10 mouse cellular contexts compared by ENCODE assay signal in the genomic region with DNA sequence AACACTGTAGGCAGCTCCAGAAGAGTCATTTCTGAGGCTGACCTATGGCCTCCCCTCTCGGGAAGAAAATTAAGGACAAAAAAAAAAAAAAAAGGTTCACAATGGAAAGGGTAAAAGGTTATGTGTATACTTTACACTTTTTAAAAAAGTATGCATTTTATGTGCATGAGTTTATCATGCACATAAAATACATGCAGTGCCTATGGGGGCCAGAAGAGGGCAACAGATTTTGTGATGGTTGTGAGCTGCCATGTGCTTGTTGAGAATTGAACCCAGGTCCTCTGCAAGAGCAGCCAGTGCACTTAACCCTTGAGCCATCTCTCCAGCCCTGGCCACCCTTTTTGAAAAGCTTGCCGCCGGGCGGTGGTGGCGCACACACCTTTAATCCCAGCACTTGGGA. TPM values are rescaled to one million over a fixed set of nuclear protein-coding genes. Genes with fewer than 3 reads are reported as not detected.
DNase-seq lines count a peak whose midpoint lies in the region; ATAC-seq and TF ChIP-seq lines count a peak whose summit lies in the region.
"Had no signal": no experiment of that assay in that cellular context is flagged by ENCODE, and none has a peak within 500 bp of the region (broad histone marks: within the 10 kb centered on the region; RNA-seq: fewer than 3 reads in every experiment).

No protein-coding gene starts in this region.

- no peak overlapping the region; the same call in 1 of the 2 replicates for H3K4me2 ChIP-seq in hindbrain, embryonic 16.5 days (ENCODE audit: low read length)
- peak overlapping the region; percentile 70 for H3K4me2 ChIP-seq in midbrain, embryonic 13.5 days (replicated peaks)

- no peak overlapping the region for H3K9ac ChIP-seq in hindbrain, embryonic 16.5 days (ENCODE audit: low read depth, low read length)
- H3K9ac ChIP-seq in midbrain, embryonic 13.5 days (replicated peaks): no peak overlapping the region

- DNase-seq in hindbrain, embryonic 10.5 days (ENCODE audit: low spot score): peak; percentile 29
- DNase-seq in right cerebral cortex, adult 18-20 months: no peak
- DNase-seq in urinary bladder, postnatal 36 days (ENCODE audit: low spot score in 2 of 2): no peak
- no peak for DNase-seq in c-Kit-positive CD71-positive TER-119-positive erythroid progenitor cells, embryonic 14.5 days (ENCODE audit: low spot score)

- 0 out of 2 replicates have a peak, but pooled peaks cover 4% of the 10 kb centered on the region for H3K9me3 ChIP-seq in hindbrain, embryonic 10.5 days
- no peaks in the 10 kb centered on the region for H3K9me3 ChIP-seq in hindbrain, embryonic 16.5 days (ENCODE audit: control insufficient read depth, low read length)
- peaks cover 5% of the 10 kb centered on the region; the same call in 1 of the 2 replicates for H3K9me3 ChIP-seq in E14TG2a.4 (ENCODE audit: low read length)
- H3K9me3 ChIP-seq in midbrain, embryonic 13.5 days: no peaks in the 10 kb centered on the region

- peak; percentile 45 for TF ChIP-seq CTCF in E14TG2a.4 (conservative IDR thresholded peaks at IDR 0.05; ENCODE audit: low read length)
- TF ChIP-seq CTCF in cortical plate, adult 2 months (IDR thresholded peaks at IDR 0.05; ENCODE audit: extremely low read depth, insufficient read depth, low read length): 0 out of 2 replicates have a peak, but pooled peaks have one; percentile 7

- ATAC-seq in hindbrain, embryonic 16.5 days: no peak
- ATAC-seq in midbrain, embryonic 13.5 days: no peak

- WGBS in hindbrain, embryonic 10.5 days: 60% methylated on average over 5 of the region's 5 CpGs
- WGBS in hindbrain, embryonic 16.5 days: 63% methylated on average over 5 of the region's 5 CpGs
- WGBS in midbrain, embryonic 13.5 days: 54% methylated on average over 5 of the region's 5 CpGs

- no peak overlapping the region for H3K27ac ChIP-seq in hindbrain, embryonic 10.5 days
- no peak overlapping the region for H3K27ac ChIP-seq in hindbrain, embryonic 16.5 days (ENCODE audit: low read depth, low read length)
- H3K27ac ChIP-seq in cortical plate, adult 2 months (ENCODE audit: insufficient read depth, low read length): no peak overlapping the region
- no peak overlapping the region for H3K27ac ChIP-seq in midbrain, embryonic 13.5 days

- peak overlapping the region; percentile 55; the same call in 1 of the 2 replicates for H3K4me3 ChIP-seq in hindbrain, embryonic 10.5 days
- no peak overlapping the region for H3K4me3 ChIP-seq in hindbrain, embryonic 16.5 days (ENCODE audit: low read length)
- peak overlapping the region; percentile 80 for H3K4me3 ChIP-seq in E14TG2a.4 (replicated peaks; ENCODE audit: low read length)
- H3K4me3 ChIP-seq in cortical plate, adult 2 months (ENCODE audit: insufficient read depth, low read length): peak overlapping the region; percentile 30
- peak overlapping the region; percentile 41 for H3K4me3 ChIP-seq in midbrain, embryonic 13.5 days (replicated peaks)

- H3K36me3 ChIP-seq in hindbrain, embryonic 10.5 days: no peaks in the 10 kb centered on the region
- H3K36me3 ChIP-seq in hindbrain, embryonic 16.5 days (ENCODE audit: control insufficient read depth, insufficient read depth, low read length): no peaks in the 10 kb centered on the region
- 0 out of 2 replicates have a peak, but pooled peaks cover 3% of the 10 kb centered on the region for H3K36me3 ChIP-seq in E14TG2a.4 (ENCODE audit: insufficient read depth, low read length)
- no peaks in the 10 kb centered on the region for H3K36me3 ChIP-seq in midbrain, embryonic 13.5 days

- peaks cover 25% of the 10 kb centered on the region for H3K4me1 ChIP-seq in hindbrain, embryonic 10.5 days (replicated peaks)
- peaks cover 10% of the 10 kb centered on the region; the same call in 1 of the 2 replicates for H3K4me1 ChIP-seq in hindbrain, embryonic 16.5 days (ENCODE audit: control insufficient read depth, insufficient read depth, low read depth, low read length)
- H3K4me1 ChIP-seq in E14TG2a.4 (replicated peaks; ENCODE audit: low read depth, low read length): peaks cover 80% of the 10 kb centered on the region
- no peaks in the 10 kb centered on the region for H3K4me1 ChIP-seq in cortical plate, adult 2 months (ENCODE audit: control insufficient read depth, insufficient read depth, low read length)
- H3K4me1 ChIP-seq in midbrain, embryonic 13.5 days (replicated peaks): peaks cover 21% of the 10 kb centered on the region

- no peak for TF ChIP-seq POLR2A in cortical plate, adult 2 months (IDR thresholded peaks at IDR 0.05; ENCODE audit: extremely low read depth, insufficient read depth, low read length)

- H3K27me3 ChIP-seq in hindbrain, embryonic 10.5 days (ENCODE audit: insufficient read depth, poor library complexity, severe bottlenecking): peaks cover 80% of the 10 kb centered on the region
- H3K27me3 ChIP-seq in hindbrain, embryonic 16.5 days (replicated peaks; ENCODE audit: control insufficient read depth, insufficient read depth, low read length): peaks cover 27% of the 10 kb centered on the region
- peaks cover 42% of the 10 kb centered on the region for H3K27me3 ChIP-seq in E14TG2a.4 (ENCODE audit: insufficient read depth, low read length)
- H3K27me3 ChIP-seq in midbrain, embryonic 13.5 days: peaks cover 71% of the 10 kb centered on the region

RNA-seq across cellular contexts. Expression of gene Gm13420, which starts 3.6 kb away (rescaled TPM):
- polyA plus RNA-seq in hindbrain, embryonic 10.5 days (2016; fragmentation: Nextera tagmentation; extraction: Ambion mirVana): 0.30 TPM in 1 of 2 replicates, not detected in the other
- 0.15 and 0.38 TPM in 2 replicates for polyA plus RNA-seq in hindbrain, embryonic 16.5 days (2015; fragmentation: Nextera tagmentation; extraction: Ambion mirVana)
- 0.96 and 1.1 TPM in 2 replicates for polyA plus RNA-seq in cortical plate, adult 2 months (2012; rRNA removed)
- polyA plus RNA-seq in midbrain, embryonic 13.5 days (2015; fragmentation: Nextera tagmentation; extraction: Ambion mirVana): 0.24 TPM in 1 of 2 replicates, not detected in the other

RNA-seq across cellular contexts. Expression of gene Gm13547, which starts 11.3 kb away (rescaled TPM):
- not detected in 2 replicates for polyA plus RNA-seq in hindbrain, embryonic 10.5 days (2016; fragmentation: Nextera tagmentation; extraction: Ambion mirVana)
- not detected in 2 replicates for polyA plus RNA-seq in hindbrain, embryonic 16.5 days (2015; fragmentation: Nextera tagmentation; extraction: Ambion mirVana)
- polyA plus RNA-seq in cortical plate, adult 2 months (2012; rRNA removed): not detected in 2 replicates
- polyA plus RNA-seq in midbrain, embryonic 13.5 days (2015; fragmentation: Nextera tagmentation; extraction: Ambion mirVana): 0.67 and 0.69 TPM in 2 replicates
- polyA plus RNA-seq: intestine, embryonic 14.5 days; neural tube, embryonic 14.5 days had no signal

RNA-seq across cellular contexts. Expression of gene Coq4, which starts 39.4 kb away (rescaled TPM):
- 46.6 and 48.8 TPM in 2 replicates for polyA plus RNA-seq in hindbrain, embryonic 10.5 days (2016; fragmentation: Nextera tagmentation; extraction: Ambion mirVana)
- polyA plus RNA-seq in hindbrain, embryonic 16.5 days (2015; fragmentation: Nextera tagmentation; extraction: Ambion mirVana): 44.0 and 48.6 TPM in 2 replicates
- 39.0 and 42.6 TPM in 2 replicates for polyA plus RNA-seq in cortical plate, adult 2 months (2012; rRNA removed)
- 30.0 and 33.5 TPM in 2 replicates for polyA plus RNA-seq in midbrain, embryonic 13.5 days (2015; fragmentation: Nextera tagmentation; extraction: Ambion mirVana)

RNA-seq across cellular contexts. Expression of gene Trub2, which starts 40.5 kb away (rescaled TPM):
- polyA plus RNA-seq in hindbrain, embryonic 10.5 days (2016; fragmentation: Nextera tagmentation; extraction: Ambion mirVana): 53.2 and 59.2 TPM in 2 replicates
- polyA plus RNA-seq in hindbrain, embryonic 16.5 days (2015; fragmentation: Nextera tagmentation; extraction: Ambion mirVana): 32.5 and 34.2 TPM in 2 replicates
- 37.6 and 40.0 TPM in 2 replicates for polyA plus RNA-seq in cortical plate, adult 2 months (2012; rRNA removed)
- polyA plus RNA-seq in midbrain, embryonic 13.5 days (2015; fragmentation: Nextera tagmentation; extraction: Ambion mirVana): 44.7 and 45.5 TPM in 2 replicates

RNA-seq across cellular contexts. Expression of gene Slc27a4, which starts 54.6 kb away (rescaled TPM):
- polyA plus RNA-seq in hindbrain, embryonic 10.5 days (2016; fragmentation: Nextera tagmentation; extraction: Ambion mirVana): 18.3 and 24.7 TPM in 2 replicates
- polyA plus RNA-seq in hindbrain, embryonic 16.5 days (2015; fragmentation: Nextera tagmentation; extraction: Ambion mirVana): 45.9 and 47.9 TPM in 2 replicates
- polyA plus RNA-seq in cortical plate, adult 2 months (2012; rRNA removed): 74.2 and 77.1 TPM in 2 replicates
- polyA plus RNA-seq in midbrain, embryonic 13.5 days (2015; fragmentation: Nextera tagmentation; extraction: Ambion mirVana): 29.5 and 32.5 TPM in 2 replicates
